Mouse (Mus musculus) embryonic facial prominence, embryonic 15.5 days (tissue): Measurements from ENCODE around the gene Atp13a3. TPM values are rescaled to one million over a fixed set of nuclear protein-coding genes. Genes with fewer than 3 reads are reported as not detected.
"Not testable (repeated sequence)": the region's sequence is repeated elsewhere in the genome, so short reads cannot be mapped to it uniquely, and the experiment has no call there.

Experiments
- ATAC-seq: fragments of 200-750 bp; cut with Nextera tagmentation; 2 replicates; pipeline ENCODE4 v1.8.0; 2017; ENCODE audit warnings: low read depth, moderate TSS enrichment; ENCODE audit not compliant: insufficient number of reproducible peaks, low FRiP score, low TSS enrichment
- H3K27ac ChIP-seq: fragments of 300-500 bp; sonication (generic); replicated peaks from 2 replicates; pipeline ENCODE4 v1.5.1; 2015; ENCODE audit warnings: mild to moderate bottlenecking, inconsistent platforms
- H3K27me3 ChIP-seq: fragments of 300-500 bp; sonication (generic); 2 replicates; pipeline ENCODE4 v1.6.1; 2015; ENCODE audit warnings: inconsistent platforms
- H3K36me3 ChIP-seq: fragments of 300-500 bp; sonication (generic); 2 replicates; pipeline ENCODE4 v1.6.1; 2015; ENCODE audit warnings: mild to moderate bottlenecking, inconsistent platforms
- H3K4me1 ChIP-seq: fragments of 300-500 bp; sonication (generic); 2 replicates; pipeline ENCODE4 v1.6.1; 2015; ENCODE audit warnings: inconsistent platforms
- H3K4me2 ChIP-seq: fragments of 300-500 bp; sonication (generic); replicated peaks from 2 replicates; pipeline ENCODE4 v1.6.1; 2015; ENCODE audit warnings: mild to moderate bottlenecking, inconsistent platforms
- H3K4me3 ChIP-seq: fragments of 300-500 bp; sonication (generic); replicated peaks from 2 replicates; pipeline ENCODE4 v1.5.1; 2015; ENCODE audit warnings: mild to moderate bottlenecking, inconsistent platforms
- H3K9ac ChIP-seq: fragments of 300-500 bp; sonication (generic); 2 replicates; pipeline ENCODE4 v1.6.1; 2015; ENCODE audit warnings: inconsistent platforms
- H3K9me3 ChIP-seq: fragments of 300-500 bp; sonication (generic); replicated peaks from 2 replicates; pipeline ENCODE4 v1.6.1; 2016; ENCODE audit warnings: inconsistent platforms
- WGBS: fragments of 180-500 bp; shearing (Covaris S2); methylation state at CpG from one replicate; pipeline ENCODE4 v1.1.7; 2015; 5-methylcytosine and 5-hydroxymethylcytosine counted together
- polyA plus RNA-seq: library from polyadenylated mRNA; unstranded; fragments of >200 nt; fragmentation: Nextera tagmentation; extraction: Ambion mirVana; gene quantifications from 2 replicates; pipeline ENCODE4 v1.2.1, GENCODE M21; 2015

Atp13a3 gene
- polyA plus RNA-seq = 10.2 and 11.0 TPM in 2 replicates

GRCm38 (mm10) chr16:30405925-30406670 lies at the start of gene Atp13a3:
Gene Atp13a3, minus strand, starts transcription at chr16:30405975.
- Histone ChIP-seq H3K4me1 (no peaks in the 10 kb centered on the region), H3K27me3 (no peaks in the 10 kb centered on the region), H3K4me2 (no peak within 1 kb of the TSS), H3K9ac (no peak within 1 kb of the TSS), H3K9me3 (no peaks in the 10 kb centered on the region), H3K36me3 (no peaks in the 10 kb centered on the region), H3K4me3 (no peak within 1 kb of the TSS), H3K27ac (no peak within 1 kb of the TSS)
- no peak for ATAC-seq
- 70% methylated on average over 11 of the region's 11 CpGs for WGBS

- Histone ChIP-seq H3K27me3 (no peaks in the 10 kb centered on the region), H3K4me3 (no peak overlapping the region), H3K9ac (no peak overlapping the region), H3K4me2 (no peak overlapping the region), H3K4me1 (no peaks in the 10 kb centered on the region), H3K27ac (no peak overlapping the region), H3K9me3 (no peaks in the 10 kb centered on the region), H3K36me3 (no peaks in the 10 kb centered on the region)
- 72% methylated on average over 5 of the region's 5 CpGs for WGBS
- ATAC-seq = no peak
Observed at GRCm38 (mm10) chr16:30453213-30453975, 47.6 kb upstream of the Atp13a3 start.

GRCm38 (mm10) chr16:30451174-30451573 lies 45.4 kb upstream of the Atp13a3 start:
- not testable (repeated sequence) for H3K4me3 ChIP-seq, H3K27ac ChIP-seq, H3K27me3 ChIP-seq, H3K9ac ChIP-seq, H3K4me2 ChIP-seq, ATAC-seq, H3K9me3 ChIP-seq, H3K4me1 ChIP-seq, H3K36me3 ChIP-seq
- WGBS = 85% methylated on average over 2 of the region's 2 CpGs

GRCm38 (mm10) chr16:30449017-30449416 lies 43.2 kb upstream of the Atp13a3 start:
- no peak for ATAC-seq
- no peaks in the 10 kb centered on the region for H3K9me3 ChIP-seq
- H3K4me1 ChIP-seq = no peaks in the 10 kb centered on the region
- H3K27me3 ChIP-seq = no peaks in the 10 kb centered on the region
- H3K9ac ChIP-seq = no peak overlapping the region
- H3K27ac ChIP-seq = no peak overlapping the region
- no peak overlapping the region for H3K4me2 ChIP-seq
- 92% methylated on average over 1 of the region's 1 CpGs for WGBS
- no peak overlapping the region for H3K4me3 ChIP-seq
- no peaks in the 10 kb centered on the region for H3K36me3 ChIP-seq

GRCm38 (mm10) chr16:30448169-30448568 lies 42.4 kb upstream of the Atp13a3 start:
- 80% methylated on average over 3 of the region's 3 CpGs for WGBS
- no peak overlapping the region for H3K4me3 ChIP-seq
- no peaks in the 10 kb centered on the region for H3K36me3 ChIP-seq
- H3K9ac ChIP-seq = no peak overlapping the region
- 0 out of 2 replicates have a peak, but pooled peaks cover 3% of the 10 kb centered on the region for H3K4me1 ChIP-seq
- H3K27ac ChIP-seq = no peak overlapping the region
- no peak overlapping the region for H3K4me2 ChIP-seq
- H3K27me3 ChIP-seq = no peaks in the 10 kb centered on the region
- H3K9me3 ChIP-seq = no peaks in the 10 kb centered on the region
- no peak for ATAC-seq

- Histone ChIP-seq H3K9ac (no peak overlapping the region), H3K4me3 (no peak overlapping the region), H3K27ac (no peak overlapping the region), H3K4me1 (0 out of 2 replicates have a peak, but pooled peaks cover 3% of the 10 kb centered on the region), H3K9me3 (no peaks in the 10 kb centered on the region), H3K36me3 (no peaks in the 10 kb centered on the region), H3K4me2 (no peak overlapping the region), H3K27me3 (no peaks in the 10 kb centered on the region)
- WGBS = 71% methylated on average over 4 of the region's 4 CpGs
- ATAC-seq = no peak
Observed at GRCm38 (mm10) chr16:30447642-30448041, 41.9 kb upstream of the Atp13a3 start.

GRCm38 (mm10) chr16:30443411-30443810 lies 37.6 kb upstream of the Atp13a3 start:
- Histone ChIP-seq H3K9me3 (no peaks in the 10 kb centered on the region), H3K4me3 (no peak overlapping the region), H3K4me2 (no peak overlapping the region), H3K9ac (no peak overlapping the region), H3K36me3 (no peaks in the 10 kb centered on the region), H3K27me3 (no peaks in the 10 kb centered on the region), H3K4me1 (0 out of 2 replicates have a peak, but pooled peaks cover 3% of the 10 kb centered on the region), H3K27ac (no peak overlapping the region)
- 49% methylated on average over 8 of the region's 8 CpGs for WGBS
- peak; percentile 69 for ATAC-seq

- no peaks in the 10 kb centered on the region for H3K36me3 ChIP-seq
- no peaks in the 10 kb centered on the region for H3K9me3 ChIP-seq
- H3K4me1 ChIP-seq = 0 out of 2 replicates have a peak, but pooled peaks cover 3% of the 10 kb centered on the region
- 81% methylated on average over 2 of the region's 2 CpGs for WGBS
- no peaks in the 10 kb centered on the region for H3K27me3 ChIP-seq
- no peak overlapping the region for H3K9ac ChIP-seq
- no peak overlapping the region for H3K4me2 ChIP-seq
- no peak overlapping the region for H3K27ac ChIP-seq
- no peak overlapping the region for H3K4me3 ChIP-seq
- no peak for ATAC-seq
Observed at GRCm38 (mm10) chr16:30442451-30442850, 36.7 kb upstream of the Atp13a3 start.

- Histone ChIP-seq H3K27ac (no peak overlapping the region), H3K4me1 (0 out of 2 replicates have a peak, but pooled peaks cover 3% of the 10 kb centered on the region), H3K4me3 (no peak overlapping the region), H3K9ac (no peak overlapping the region), H3K36me3 (no peaks in the 10 kb centered on the region), H3K27me3 (no peaks in the 10 kb centered on the region), H3K9me3 (no peaks in the 10 kb centered on the region), H3K4me2 (no peak overlapping the region)
- WGBS = 83% methylated on average over 4 of the region's 4 CpGs
- ATAC-seq = no peak
Observed at GRCm38 (mm10) chr16:30441409-30441808, 35.6 kb upstream of the Atp13a3 start.

- H3K27me3 ChIP-seq = no peaks in the 10 kb centered on the region
- 63% methylated on average over 5 of the region's 5 CpGs for WGBS
- 0 out of 2 replicates have a peak, but pooled peaks cover 3% of the 10 kb centered on the region for H3K4me1 ChIP-seq
- no peak overlapping the region for H3K27ac ChIP-seq
- H3K9me3 ChIP-seq = no peaks in the 10 kb centered on the region
- H3K4me3 ChIP-seq = no peak overlapping the region
- H3K4me2 ChIP-seq = no peak overlapping the region
- no peak for ATAC-seq
- no peak overlapping the region for H3K9ac ChIP-seq
- H3K36me3 ChIP-seq = no peaks in the 10 kb centered on the region
Observed at GRCm38 (mm10) chr16:30439841-30440240, 34.1 kb upstream of the Atp13a3 start.

GRCm38 (mm10) chr16:30439411-30439810 lies 33.6 kb upstream of the Atp13a3 start:
- Histone ChIP-seq H3K9me3 (no peaks in the 10 kb centered on the region), H3K36me3 (no peaks in the 10 kb centered on the region), H3K4me3 (no peak overlapping the region), H3K4me1 (0 out of 2 replicates have a peak, but pooled peaks cover 3% of the 10 kb centered on the region), H3K4me2 (no peak overlapping the region), H3K9ac (no peak overlapping the region), H3K27ac (no peak overlapping the region), H3K27me3 (no peaks in the 10 kb centered on the region)
- ATAC-seq = no peak
- 64% methylated on average over 6 of the region's 6 CpGs for WGBS
